Mouse (Mus musculus) ES-Bruce4 (cell line): ENCODE results near the gene Gm10720. TPM values are rescaled to one million over a fixed set of nuclear protein-coding genes. Genes with fewer than 3 reads are reported as not detected.
"Not testable (repeated sequence)": the region's sequence is repeated elsewhere in the genome, so short reads cannot be mapped to it uniquely, and the experiment has no call there.

ENCODE experiments used
- H3K27ac ChIP-seq: 2 replicates; pipeline ENCODE4 v1.5.1; 2012; ENCODE audit warnings: low read length, inconsistent platforms; ENCODE audit not compliant: insufficient read depth
- H3K27me3 ChIP-seq: 2 replicates; pipeline ENCODE4 v1.6.1; 2012; ENCODE audit warnings: mild to moderate bottlenecking, low read length, inconsistent platforms; ENCODE audit not compliant: control insufficient read depth, poor library complexity, insufficient read depth, severe bottlenecking
- H3K36me3 ChIP-seq: 2 replicates; pipeline ENCODE4 v1.6.1; 2012; ENCODE audit warnings: inconsistent platforms, mild to moderate bottlenecking, low read length, moderate library complexity; ENCODE audit not compliant: control insufficient read depth, poor library complexity, insufficient read depth, severe bottlenecking
- H3K4me1 ChIP-seq: one replicate; pipeline ENCODE4 v1.8.1; 2011; ENCODE audit warnings: low read length; ENCODE audit not compliant: control insufficient read depth, insufficient read depth
- H3K4me3 ChIP-seq: 2 replicates; pipeline ENCODE4 v1.5.1; 2011; ENCODE audit warnings: low read depth, mild to moderate bottlenecking, low read length
- H3K9ac ChIP-seq: 2 replicates; pipeline ENCODE4 v1.6.1; 2012; ENCODE audit warnings: low read depth, mild to moderate bottlenecking, inconsistent platforms; ENCODE audit not compliant: poor library complexity, severe bottlenecking
- H3K9me3 ChIP-seq: replicated peaks from 2 replicates; pipeline ENCODE4 v1.6.1; 2012; ENCODE audit warnings: mild to moderate bottlenecking, low read length, inconsistent platforms; ENCODE audit not compliant: control insufficient read depth, poor library complexity, insufficient read depth, severe bottlenecking
- polyA plus RNA-seq: library from polyadenylated mRNA; stranded (reverse); fragments of >200 nt; gene quantifications from 2 replicates; pipeline ENCODE4 v1.2.4, GENCODE M21; 2011; ENCODE audit warnings: low read depth; ENCODE audit not compliant: missing spikeins, insufficient read depth, insufficient read length

Gene Gm10720
- polyA plus RNA-seq, 1 experiment: not detected

GRCm38 (mm10) chr9:3036577-3036976 lies 21.1 kb downstream of the Gm10720 start, which contains the start of gene Gm10715:
Gm10715 (plus strand) TSS chr9:3036877.
- not testable (repeated sequence) for H3K27ac ChIP-seq, H3K36me3 ChIP-seq, H3K9me3 ChIP-seq, H3K4me3 ChIP-seq, H3K9ac ChIP-seq, H3K4me1 ChIP-seq, H3K27me3 ChIP-seq

- not testable (repeated sequence) for H3K27ac ChIP-seq, H3K4me3 ChIP-seq, H3K36me3 ChIP-seq, H3K9me3 ChIP-seq, H3K9ac ChIP-seq, H3K27me3 ChIP-seq, H3K4me1 ChIP-seq
Measured at GRCm38 (mm10) chr9:3038161-3038560, 22.7 kb downstream of the Gm10720 start.

Other genes with a start within 250 kb of the Gm10720 start
- not detected in 2 replicates for gene Gm10722, start 14.7 kb upstream of the Gm10720 start, polyA plus RNA-seq
- 7.8 and 8.3 TPM in 2 replicates for gene Gm11168, start 12.3 kb upstream of the Gm10720 start, polyA plus RNA-seq
- not detected in 2 replicates for gene Gm10721, start 2.5 kb upstream of the Gm10720 start, polyA plus RNA-seq
- 4.4 and 5.9 TPM in 2 replicates for gene Gm10719, start 1.8 kb downstream of the Gm10720 start, polyA plus RNA-seq
- gene Gm10718, start 7.9 kb downstream of the Gm10720 start, polyA plus RNA-seq: not detected in 2 replicates
- gene Gm10717, start 9.8 kb downstream of the Gm10720 start, polyA plus RNA-seq: 4.8 and 6.9 TPM in 2 replicates
- gene Gm17535, start 18.9 kb downstream of the Gm10720 start, polyA plus RNA-seq: not detected in 2 replicates
- not detected in 2 replicates for gene Gm10715, start 21.2 kb downstream of the Gm10720 start, polyA plus RNA-seq